Mouse (Mus musculus) cerebellum, adult (tissue): ENCODE results near the gene C3ar1.
A peak's percentile ranks its signal among the peaks of the same experiment; 100 is the strongest.

ENCODE experiments used
- ATAC-seq: cut with Nextera tagmentation; 2 replicates; pipeline ENCODE4 v1.9.2; 2017; ENCODE audit warnings: mild to moderate bottlenecking, moderate library complexity, mixed read lengths; ENCODE audit not compliant: insufficient number of reproducible peaks, low FRiP score, low TSS enrichment

Gene C3ar1

GRCm38 (mm10) chr6:122855955-122856354 is at the start of gene C3ar1:
C3ar1 (minus strand) TSS chr6:122856161.
- no peak for ATAC-seq

GRCm38 (mm10) chr6:122892442-122893049 is 36.6 kb upstream of the C3ar1 start:
- ATAC-seq = 0 out of 2 replicates have a peak, but pooled peaks have one; percentile 52

- no peak for ATAC-seq
Measured at GRCm38 (mm10) chr6:122889599-122889998, 33.6 kb upstream of the C3ar1 start.

- ATAC-seq = no peak
Measured at GRCm38 (mm10) chr6:122883603-122884002, 27.6 kb upstream of the C3ar1 start.

GRCm38 (mm10) chr6:122881287-122881686 is 25.3 kb upstream of the C3ar1 start:
- ATAC-seq = no peak

- no peak for ATAC-seq
Measured at GRCm38 (mm10) chr6:122879781-122880505, 24.0 kb upstream of the C3ar1 start.

GRCm38 (mm10) chr6:122879141-122879735 is 23.3 kb upstream of the C3ar1 start:
- no peak for ATAC-seq

- ATAC-seq = peak; percentile 83
Measured at GRCm38 (mm10) chr6:122874720-122875389, 18.9 kb upstream of the C3ar1 start.

GRCm38 (mm10) chr6:122873871-122874719 is 18.1 kb upstream of the C3ar1 start, which contains the start of gene Necap1:
Necap1 (plus strand) TSS chr6:122874474.
- peak; percentile 92 for ATAC-seq

GRCm38 (mm10) chr6:122872800-122873199 is 16.8 kb upstream of the C3ar1 start:
- ATAC-seq = no peak

- ATAC-seq = no peak
Measured at GRCm38 (mm10) chr6:122869846-122870245, 13.9 kb upstream of the C3ar1 start.

GRCm38 (mm10) chr6:122867914-122868313 is 12.0 kb upstream of the C3ar1 start:
- ATAC-seq = no peak

GRCm38 (mm10) chr6:122862871-122863270 is 6.9 kb upstream of the C3ar1 start:
- ATAC-seq = no peak

- no peak for ATAC-seq
Measured at GRCm38 (mm10) chr6:122862434-122862833, 6.5 kb upstream of the C3ar1 start.

GRCm38 (mm10) chr6:122854552-122854951 is 1.4 kb downstream of the C3ar1 start:
- no peak for ATAC-seq

- no peak for ATAC-seq
Measured at GRCm38 (mm10) chr6:122852696-122853095, 3.3 kb downstream of the C3ar1 start.

GRCm38 (mm10) chr6:122843759-122844158 is 12.2 kb downstream of the C3ar1 start:
- no peak for ATAC-seq

GRCm38 (mm10) chr6:122837539-122837938 is 18.4 kb downstream of the C3ar1 start:
- ATAC-seq = no peak

- no peak for ATAC-seq
Measured at GRCm38 (mm10) chr6:122836974-122837373, 19.0 kb downstream of the C3ar1 start.

- no peak for ATAC-seq
Measured at GRCm38 (mm10) chr6:122834365-122834764, 21.6 kb downstream of the C3ar1 start.
